8 mouse cellular contexts compared by ENCODE assay signal in genomic region chr9:124311502-124311901, GRCm38 (mm10). TPM values are rescaled to one million over a fixed set of nuclear protein-coding genes. Genes with fewer than 3 reads are reported as not detected.
DNase-seq lines count a peak whose midpoint lies in the region; ATAC-seq lines count a peak whose summit lies in the region.

No protein-coding gene starts in this region.

- H3K9me3 ChIP-seq in kidney, embryonic 14.5 days (ENCODE audit: control insufficient read depth, low read length), result no peaks in the 10 kb centered on the region
- no peaks in the 10 kb centered on the region for H3K9me3 ChIP-seq in embryonic facial prominence, embryonic 12.5 days
- no peaks in the 10 kb centered on the region for H3K9me3 ChIP-seq in hindbrain, embryonic 16.5 days (ENCODE audit: control insufficient read depth, low read length)
- no peaks in the 10 kb centered on the region for H3K9me3 ChIP-seq in midbrain, embryonic 15.5 days

- H3K4me1 ChIP-seq in kidney, embryonic 14.5 days (ENCODE audit: control insufficient read depth, insufficient read depth, low read length), result peaks cover 5% of the 10 kb centered on the region; the same call in 1 of the 2 replicates
- peaks cover 6% of the 10 kb centered on the region; the same call in 1 of the 2 replicates for H3K4me1 ChIP-seq in embryonic facial prominence, embryonic 12.5 days
- peaks cover 6% of the 10 kb centered on the region for H3K4me1 ChIP-seq in hindbrain, embryonic 16.5 days (ENCODE audit: control insufficient read depth, insufficient read depth, low read depth, low read length)
- H3K4me1 ChIP-seq in midbrain, embryonic 15.5 days, result peaks cover 12% of the 10 kb centered on the region

- no peak for DNase-seq in kidney, adult 9 months
- no peak for DNase-seq in left cerebral cortex, postnatal 4 days

- peak overlapping the region; percentile 80 for H3K9ac ChIP-seq in kidney, embryonic 14.5 days (ENCODE audit: low read depth, low read length)
- H3K9ac ChIP-seq in embryonic facial prominence, embryonic 12.5 days, result 0 out of 2 replicates have a peak overlapping the region, but pooled peaks have one; percentile 65
- H3K9ac ChIP-seq in hindbrain, embryonic 16.5 days (ENCODE audit: low read depth, low read length), result peak overlapping the region; percentile 87
- H3K9ac ChIP-seq in midbrain, embryonic 15.5 days, result peak overlapping the region; percentile 76

- no peaks in the 10 kb centered on the region for H3K27me3 ChIP-seq in kidney, embryonic 14.5 days (ENCODE audit: control insufficient read depth, insufficient read depth, low read length)
- H3K27me3 ChIP-seq in embryonic facial prominence, embryonic 12.5 days, result no peaks in the 10 kb centered on the region
- H3K27me3 ChIP-seq in hindbrain, embryonic 16.5 days (replicated peaks; ENCODE audit: control insufficient read depth, insufficient read depth, low read length), result no peaks in the 10 kb centered on the region
- no peaks in the 10 kb centered on the region for H3K27me3 ChIP-seq in midbrain, embryonic 15.5 days (replicated peaks)

- peak overlapping the region; percentile 82 for H3K4me3 ChIP-seq in kidney, embryonic 14.5 days (ENCODE audit: low read length)
- peak overlapping the region; percentile 66 for H3K4me3 ChIP-seq in embryonic facial prominence, embryonic 12.5 days
- peak overlapping the region; percentile 61 for H3K4me3 ChIP-seq in hindbrain, embryonic 16.5 days (ENCODE audit: low read length)
- H3K4me3 ChIP-seq in midbrain, embryonic 15.5 days, result peak overlapping the region; percentile 90

- H3K4me2 ChIP-seq in kidney, embryonic 14.5 days (replicated peaks; ENCODE audit: low read depth, low read length), result peak overlapping the region; percentile 50
- H3K4me2 ChIP-seq in embryonic facial prominence, embryonic 12.5 days (replicated peaks), result peak overlapping the region; percentile 56
- H3K4me2 ChIP-seq in hindbrain, embryonic 16.5 days (ENCODE audit: low read length), result peak overlapping the region; percentile 66
- H3K4me2 ChIP-seq in midbrain, embryonic 15.5 days, result peak overlapping the region; percentile 64

- intact Hi-C loops in left cerebral cortex, postnatal 4 days (cut with DNase I), result no loop called here

- H3K36me3 ChIP-seq in kidney, embryonic 14.5 days (ENCODE audit: control insufficient read depth, insufficient read depth, low read length), result no peaks in the 10 kb centered on the region
- no peaks in the 10 kb centered on the region for H3K36me3 ChIP-seq in embryonic facial prominence, embryonic 12.5 days
- no peaks in the 10 kb centered on the region for H3K36me3 ChIP-seq in hindbrain, embryonic 16.5 days (ENCODE audit: control insufficient read depth, insufficient read depth, low read length)
- H3K36me3 ChIP-seq in midbrain, embryonic 15.5 days (replicated peaks), result no peaks in the 10 kb centered on the region

- H3K27ac ChIP-seq in kidney, embryonic 14.5 days (ENCODE audit: low read depth, low read length), result no peak overlapping the region; the same call in 1 of the 2 replicates
- no peak overlapping the region for H3K27ac ChIP-seq in embryonic facial prominence, embryonic 12.5 days
- H3K27ac ChIP-seq in hindbrain, embryonic 16.5 days (ENCODE audit: low read depth, low read length), result no peak overlapping the region; the same call in 1 of the 2 replicates
- H3K27ac ChIP-seq in midbrain, embryonic 15.5 days, result peak overlapping the region; percentile 91; the same call in 1 of the 2 replicates

- no peak for ATAC-seq in kidney, embryonic 14.5 days (ENCODE audit: low FRiP score, low TSS enrichment)
- ATAC-seq in embryonic facial prominence, embryonic 12.5 days (ENCODE audit: insufficient number of reproducible peaks, insufficient read depth, low FRiP score, low TSS enrichment), result no peak
- no peak for ATAC-seq in hindbrain, embryonic 16.5 days
- peak; percentile 38 for ATAC-seq in midbrain, embryonic 15.5 days (replicated peaks)
- no peak for ATAC-seq in monocyte, adult 5-6 weeks (replicated peaks; ENCODE audit: insufficient number of reproducible peaks, low FRiP score, low TSS enrichment, poor library complexity, severe bottlenecking)
- no peak for ATAC-seq in cerebellum, adult (ENCODE audit: insufficient number of reproducible peaks, low FRiP score, low TSS enrichment)

RNA-seq across cellular contexts. Expression of gene 2010315B03Rik, which starts 1.0 kb away (rescaled TPM):
- polyA plus RNA-seq in kidney, embryonic 14.5 days (2014; fragmentation: Nextera tagmentation; extraction: Ambion mirVana), result 9.8 and 10.8 TPM in 2 replicates
- polyA plus RNA-seq in embryonic facial prominence, embryonic 12.5 days (2016; fragmentation: Nextera tagmentation; extraction: Ambion mirVana), result 6.9 and 7.4 TPM in 2 replicates
- 14.4 and 15.6 TPM in 2 replicates for polyA plus RNA-seq in hindbrain, embryonic 16.5 days (2015; fragmentation: Nextera tagmentation; extraction: Ambion mirVana)
- 13.8 TPM in 2 replicates for polyA plus RNA-seq in midbrain, embryonic 15.5 days (2015; fragmentation: Nextera tagmentation; extraction: Ambion mirVana)
- total RNA-seq in monocyte, adult 5-6 weeks (2017), result 33.1 to 47.2 TPM (median 40.9 TPM) in 3 replicates
- total RNA-seq in left cerebral cortex, postnatal 4 days (2021), result 10 to 100 TPM; 16.0 to 18.3 TPM
